Mouse (Mus musculus): ENCODE results near the gene Mettl23.

- TF ChIP-seq GATA1 (IDR thresholded peaks at IDR 0.05; ENCODE audit: borderline replicate concordance, low read length) (no peak), FLI1 (IDR thresholded peaks at IDR 0.05; ENCODE audit: low read length) (no peak)
Measured at GRCm38 (mm10) chr11:116852891-116853511, 9.9 kb downstream of the Mettl23 start, which contains the start of gene Srsf2.
